Mouse (Mus musculus): Measurements from ENCODE around the gene Kmt5b.

Gene Kmt5b

GRCm38 (mm10) chr19:3767276-3767780, at the start of gene Kmt5b:
Gene Kmt5b, plus strand, starts transcription at chr19:3767421.
- DNase-seq (ENCODE audit: low spot score), result peak; percentile 45

GRCm38 (mm10) chr19:3718481-3719361, 48.5 kb upstream of the Kmt5b start:
- peak; percentile 42 for DNase-seq (ENCODE audit: low spot score)

DNA sequence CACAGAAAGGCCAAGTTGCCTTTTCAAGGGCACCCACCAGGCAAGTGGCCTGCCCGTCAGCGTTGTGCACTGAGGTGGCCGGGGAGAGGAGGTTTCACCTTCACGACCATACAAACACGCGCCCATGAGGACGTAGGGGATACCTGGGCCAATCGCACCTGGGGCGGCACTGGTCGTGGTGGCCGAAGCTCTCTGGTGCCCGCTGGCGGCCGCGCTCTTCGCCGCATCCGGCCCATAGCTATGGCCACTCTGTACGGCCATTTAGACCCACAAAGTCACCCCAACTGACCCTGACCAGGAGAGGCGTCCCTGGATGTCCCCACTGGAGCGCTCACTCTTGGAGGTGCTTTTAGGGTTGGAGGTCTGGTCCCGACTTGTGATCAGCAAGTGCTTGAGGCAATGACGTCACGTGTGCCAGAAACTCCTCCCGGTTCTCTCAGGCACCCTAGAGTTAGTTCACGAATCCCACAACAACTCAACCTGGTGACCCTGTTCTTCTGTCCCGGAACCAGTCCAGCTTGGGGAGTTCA, 47.8 kb upstream of the Kmt5b start:
- peak; percentile 41 for DNase-seq (ENCODE audit: low spot score)

- no peak for DNase-seq (ENCODE audit: low spot score)
These were observed 44.1 kb upstream of the Kmt5b start for GRCm38 (mm10) chr19:3723170-3723569.

- peak; percentile 33 for DNase-seq (ENCODE audit: low spot score)
These were observed 43.3 kb upstream of the Kmt5b start for GRCm38 (mm10) chr19:3723904-3724303.

DNA sequence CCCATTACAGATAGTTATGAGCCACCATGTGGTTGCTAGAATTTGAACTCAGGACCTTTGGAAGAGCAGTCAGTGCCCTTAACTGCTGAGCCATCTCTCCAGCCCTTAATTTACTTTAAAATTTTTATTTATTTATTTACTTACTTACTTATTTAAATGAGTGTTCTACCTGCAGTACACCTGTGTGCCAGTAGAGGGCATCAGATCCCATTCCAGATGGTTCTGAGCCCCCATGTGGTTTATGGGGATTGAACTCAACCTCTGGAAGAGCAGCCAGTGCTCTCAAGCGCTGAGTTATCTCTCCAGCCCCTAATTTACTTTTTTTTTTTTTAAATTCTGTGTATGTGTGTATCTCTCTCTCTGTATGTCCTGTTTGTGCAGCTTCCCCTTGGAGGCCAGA, 42.4 kb upstream of the Kmt5b start:
- peak; percentile 58 for DNase-seq (ENCODE audit: low spot score)

DNA sequence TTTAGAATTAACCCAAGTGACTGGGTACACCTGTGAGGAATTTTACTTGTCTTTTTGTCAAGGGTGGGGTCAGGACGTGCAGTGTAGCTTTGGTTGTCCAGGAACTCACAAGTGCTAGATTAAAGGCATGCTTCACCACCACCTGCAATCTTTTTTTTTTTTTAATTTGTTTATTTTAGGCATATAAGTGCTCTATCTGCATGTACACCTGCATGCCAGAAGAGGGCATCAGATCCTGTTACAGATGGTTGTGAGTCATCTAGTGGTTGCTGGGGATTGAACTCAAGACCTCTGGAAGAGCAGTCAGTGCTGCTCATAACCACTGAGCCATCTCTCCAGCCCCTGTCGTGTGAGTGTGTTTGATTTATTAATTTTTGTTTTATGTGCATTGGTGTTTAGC, 38.3 kb upstream of the Kmt5b start:
- no peak for DNase-seq (ENCODE audit: low spot score)

GRCm38 (mm10) chr19:3730781-3731646, 36.2 kb upstream of the Kmt5b start:
- DNase-seq (ENCODE audit: low spot score), result no peak

- DNase-seq (ENCODE audit: low spot score), result no peak
These were observed 31.2 kb upstream of the Kmt5b start for GRCm38 (mm10) chr19:3736001-3736400.

DNA sequence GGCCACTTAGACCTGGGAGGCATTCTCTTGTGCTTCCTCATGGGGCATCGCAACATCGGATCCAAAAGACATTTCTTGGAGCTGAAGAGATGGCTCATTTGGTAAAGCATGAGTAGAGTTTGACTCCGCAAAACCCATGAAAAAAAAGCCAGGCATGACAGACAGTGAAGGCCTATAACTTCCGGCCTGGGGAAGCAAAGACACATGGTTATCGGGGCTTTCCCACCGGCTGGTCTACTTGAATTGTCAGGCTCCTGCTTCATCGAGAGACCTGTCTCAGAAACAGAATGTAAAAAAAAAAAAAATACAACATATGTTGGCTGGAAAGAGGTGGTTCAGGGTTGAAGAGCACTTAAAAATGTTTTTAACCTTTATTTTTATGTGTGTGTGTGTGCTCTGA, 27.6 kb upstream of the Kmt5b start:
- DNase-seq (ENCODE audit: low spot score), result no peak

DNA sequence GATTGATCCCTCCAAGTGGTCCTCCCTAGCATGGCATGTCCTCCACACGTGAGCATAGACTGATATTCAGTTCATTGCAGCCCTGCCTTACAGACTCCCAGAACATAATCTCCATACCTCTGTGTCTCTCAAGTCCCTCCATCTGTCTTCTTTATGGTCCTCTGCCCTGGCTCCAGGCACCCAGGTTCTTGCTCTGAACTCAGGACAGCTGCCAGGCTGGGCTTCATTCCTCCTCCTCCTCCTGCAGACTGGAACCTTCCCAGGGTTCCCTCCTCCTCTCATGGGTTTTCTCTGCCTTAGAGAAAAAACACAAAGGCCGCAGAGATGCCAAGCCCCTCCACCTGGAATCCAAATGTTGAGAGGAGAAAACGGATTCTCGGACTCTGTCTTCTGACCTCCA, 24.5 kb upstream of the Kmt5b start:
- DNase-seq (ENCODE audit: low spot score), result no peak

DNA sequence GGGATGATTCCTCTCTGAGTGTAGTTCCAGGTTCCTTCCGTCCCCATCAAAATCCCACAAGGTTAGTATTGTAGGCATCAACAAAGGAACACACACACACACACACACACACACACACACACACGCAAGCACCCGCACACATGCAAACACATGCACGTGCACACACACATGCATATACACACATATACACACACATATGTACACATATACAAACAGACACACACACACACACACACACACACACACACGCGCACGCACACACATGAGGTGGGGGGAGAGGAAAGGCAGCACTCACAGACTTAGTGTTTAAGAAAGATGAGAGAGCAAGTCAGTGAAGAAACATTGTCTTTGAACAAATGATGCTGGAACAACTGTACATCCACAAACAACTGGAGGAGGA, 23.9 kb upstream of the Kmt5b start:
- no peak for DNase-seq (ENCODE audit: low spot score)

- DNase-seq (ENCODE audit: low spot score), result no peak
These were observed 23.2 kb upstream of the Kmt5b start for GRCm38 (mm10) chr19:3743851-3744512.

GRCm38 (mm10) chr19:3752621-3753239, 14.5 kb upstream of the Kmt5b start:
- no peak for DNase-seq (ENCODE audit: low spot score)

- DNase-seq (ENCODE audit: low spot score), result no peak
These were observed 14.0 kb upstream of the Kmt5b start for GRCm38 (mm10) chr19:3753240-3753633.

GRCm38 (mm10) chr19:3753738-3754137, 13.5 kb upstream of the Kmt5b start:
- DNase-seq (ENCODE audit: low spot score), result no peak

- DNase-seq (ENCODE audit: low spot score), result no peak
These were observed 9.4 kb upstream of the Kmt5b start for GRCm38 (mm10) chr19:3757861-3758260.

DNA sequence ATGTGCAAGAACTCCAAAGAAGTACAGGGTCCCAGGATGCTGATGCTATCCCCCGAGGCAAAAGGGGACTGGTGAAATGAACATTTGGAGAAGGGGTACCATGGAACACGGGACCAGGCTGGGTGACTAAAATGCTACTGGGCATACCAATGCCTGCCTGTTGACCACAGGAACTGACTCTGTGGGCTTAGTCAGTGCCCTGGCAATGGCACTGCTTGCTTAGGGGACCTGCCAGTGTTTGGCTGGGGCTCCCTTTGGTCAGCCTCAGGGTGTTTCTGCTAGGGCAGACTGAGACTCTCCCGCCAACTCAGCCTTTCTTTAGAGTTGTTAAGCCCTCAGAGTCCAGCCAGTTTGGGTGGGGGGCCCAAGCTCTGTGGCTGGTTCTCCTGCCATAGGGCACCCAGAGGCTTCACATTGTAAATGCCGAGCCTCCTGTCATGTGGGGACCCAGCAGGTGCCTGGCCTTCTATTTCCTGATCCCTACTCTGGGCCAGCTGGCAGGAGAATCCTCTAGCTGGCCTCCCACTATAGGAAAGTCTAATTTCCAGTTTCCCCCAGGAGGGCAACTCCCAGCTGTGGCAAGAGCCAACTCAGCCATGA, 1.9 kb upstream of the Kmt5b start:
- no peak for DNase-seq (ENCODE audit: low spot score)

GRCm38 (mm10) chr19:3766378-3766777, 843 bp upstream of the Kmt5b start:
- no peak for DNase-seq (ENCODE audit: low spot score)

DNA sequence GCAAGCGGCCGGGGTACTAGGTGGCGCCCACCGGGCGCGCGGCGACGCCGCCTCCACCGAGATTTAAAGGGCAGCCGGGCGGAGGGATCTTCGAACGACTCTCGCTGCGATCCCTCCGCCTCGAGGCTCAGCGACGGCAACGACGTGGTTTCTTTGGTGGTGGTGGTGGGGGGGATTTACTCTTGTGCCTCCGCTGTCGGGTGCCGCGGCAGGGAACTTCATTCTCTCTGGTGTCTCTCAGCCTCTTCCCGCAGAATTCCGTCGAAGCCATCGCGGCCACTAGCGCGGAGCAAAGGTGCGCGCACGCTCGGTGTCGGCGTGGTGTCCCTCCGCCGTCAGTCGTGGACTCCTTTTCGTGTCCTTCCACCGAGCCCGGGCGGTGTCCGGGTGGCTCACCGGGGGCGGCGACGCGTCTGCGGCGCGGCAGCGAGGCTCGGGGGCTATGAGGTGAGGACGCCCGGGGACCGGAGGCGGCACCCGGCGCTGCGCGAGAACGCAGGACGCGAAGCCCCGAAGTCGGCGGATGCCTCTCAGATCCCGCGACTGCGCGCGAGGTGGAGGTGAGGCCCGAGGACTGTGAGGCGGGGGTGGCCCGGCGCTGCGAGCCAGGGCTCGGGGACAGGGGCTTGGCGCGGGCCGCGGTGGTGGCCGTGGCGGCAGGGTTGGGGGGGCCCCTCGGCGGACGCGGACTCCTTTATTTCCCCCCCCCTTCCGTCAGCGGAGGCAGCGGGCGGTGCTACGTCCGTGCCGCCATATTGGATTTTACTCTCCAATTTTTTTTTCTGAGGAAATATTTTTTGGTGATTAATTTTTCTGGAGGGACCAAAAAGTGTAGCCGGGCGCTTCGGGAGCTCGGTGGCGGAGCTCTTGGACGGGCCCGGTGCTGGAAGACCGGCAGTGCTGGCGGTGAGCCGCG, 818 bp downstream of the Kmt5b start:
- peak; percentile 79 for DNase-seq (ENCODE audit: low spot score)
